Mouse (Mus musculus) intestine, embryonic 15.5 days (tissue): Measurements from ENCODE around the gene Fra10ac1. TPM values are rescaled to one million over a fixed set of nuclear protein-coding genes. Genes with fewer than 3 reads are reported as not detected.

ENCODE experiments used
- ATAC-seq: fragments of 200-750 bp; cut with Nextera tagmentation; 2 replicates; pipeline ENCODE4 v1.8.0; 2017; ENCODE audit warnings: moderate TSS enrichment, moderate library complexity
- H3K27ac ChIP-seq: fragments of 300-500 bp; sonication (generic); 2 replicates; pipeline ENCODE4 v1.5.1; 2015; ENCODE audit warnings: mild to moderate bottlenecking, inconsistent platforms
- H3K27me3 ChIP-seq: fragments of 300-500 bp; sonication (generic); replicated peaks from 2 replicates; pipeline ENCODE4 v1.6.1; 2015; ENCODE audit warnings: inconsistent platforms
- H3K36me3 ChIP-seq: fragments of 300-500 bp; sonication (generic); 2 replicates; pipeline ENCODE4 v1.6.1; 2015; ENCODE audit warnings: inconsistent platforms
- H3K4me1 ChIP-seq: fragments of 300-500 bp; sonication (generic); replicated peaks from 2 replicates; pipeline ENCODE4 v1.6.1; 2015; ENCODE audit warnings: inconsistent platforms
- H3K4me2 ChIP-seq: fragments of 300-500 bp; sonication (generic); replicated peaks from 2 replicates; pipeline ENCODE4 v1.6.1; 2015; ENCODE audit warnings: mild to moderate bottlenecking, inconsistent platforms
- H3K4me3 ChIP-seq: fragments of 300-500 bp; sonication (generic); replicated peaks from 2 replicates; pipeline ENCODE4 v1.5.1; 2015; ENCODE audit warnings: inconsistent platforms
- H3K9ac ChIP-seq: fragments of 300-500 bp; sonication (generic); 2 replicates; pipeline ENCODE4 v1.6.1; 2015; ENCODE audit warnings: inconsistent platforms
- H3K9me3 ChIP-seq: fragments of 300-500 bp; sonication (generic); 2 replicates; pipeline ENCODE4 v1.6.1; 2016; ENCODE audit warnings: inconsistent platforms
- WGBS: fragments of 180-500 bp; shearing (Covaris S2); methylation state at CpG from one replicate; pipeline ENCODE4 v1.1.7; 2015; 5-methylcytosine and 5-hydroxymethylcytosine counted together
- polyA plus RNA-seq: library from polyadenylated mRNA; unstranded; fragments of >200 nt; fragmentation: Nextera tagmentation; extraction: Ambion mirVana; gene quantifications from 2 replicates; pipeline ENCODE4 v1.2.1, GENCODE M21; 2015

The Fra10ac1 gene
- polyA plus RNA-seq, 1 experiment from 2014 or later, result 34.9 TPM

- Histone ChIP-seq H3K4me2 (no peak overlapping the region), H3K4me1 (no peaks in the 10 kb centered on the region), H3K9me3 (no peaks in the 10 kb centered on the region), H3K27ac (no peak overlapping the region), H3K36me3 (no peaks in the 10 kb centered on the region), H3K27me3 (no peaks in the 10 kb centered on the region), H3K4me3 (no peak overlapping the region), H3K9ac (no peak overlapping the region)
- no peak for ATAC-seq
- WGBS, result 75% methylated on average over 8 of the region's 8 CpGs
Measured at GRCm38 (mm10) chr19:38249627-38250026, 25.7 kb upstream of the Fra10ac1 start.

- Histone ChIP-seq H3K9ac (no peak overlapping the region), H3K4me3 (no peak overlapping the region), H3K27me3 (no peaks in the 10 kb centered on the region), H3K36me3 (no peaks in the 10 kb centered on the region), H3K4me2 (no peak overlapping the region), H3K9me3 (no peaks in the 10 kb centered on the region), H3K4me1 (no peaks in the 10 kb centered on the region), H3K27ac (no peak overlapping the region)
- WGBS, result 78% methylated on average over 7 of the region's 7 CpGs
- no peak for ATAC-seq
Measured at GRCm38 (mm10) chr19:38246177-38246622, 22.2 kb upstream of the Fra10ac1 start.

- Histone ChIP-seq H3K9ac (no peak overlapping the region), H3K27me3 (no peaks in the 10 kb centered on the region), H3K4me1 (no peaks in the 10 kb centered on the region), H3K4me2 (no peak overlapping the region), H3K9me3 (no peaks in the 10 kb centered on the region), H3K36me3 (no peaks in the 10 kb centered on the region), H3K4me3 (no peak overlapping the region), H3K27ac (no peak overlapping the region)
- WGBS, result 51% methylated on average over 10 of the region's 10 CpGs
- no peak for ATAC-seq
Measured at GRCm38 (mm10) chr19:38245361-38246176, 21.6 kb upstream of the Fra10ac1 start.

GRCm38 (mm10) chr19:38244748-38245147 lies 20.8 kb upstream of the Fra10ac1 start:
- 57% methylated on average over 8 of the region's 8 CpGs for WGBS
- Histone ChIP-seq H3K4me3 (no peak overlapping the region), H3K9ac (no peak overlapping the region), H3K36me3 (no peaks in the 10 kb centered on the region), H3K4me2 (no peak overlapping the region), H3K9me3 (no peaks in the 10 kb centered on the region), H3K4me1 (no peaks in the 10 kb centered on the region), H3K27me3 (no peaks in the 10 kb centered on the region), H3K27ac (no peak overlapping the region)
- no peak for ATAC-seq

- H3K27ac ChIP-seq, result no peak overlapping the region
- H3K4me1 ChIP-seq, result 0 out of 2 replicates have a peak, but pooled peaks cover 3% of the 10 kb centered on the region
- no peak overlapping the region for H3K4me2 ChIP-seq
- H3K9me3 ChIP-seq, result no peaks in the 10 kb centered on the region
- H3K27me3 ChIP-seq, result no peaks in the 10 kb centered on the region
- H3K36me3 ChIP-seq, result no peaks in the 10 kb centered on the region
- WGBS, result 65% methylated on average over 8 of the region's 8 CpGs
- H3K4me3 ChIP-seq, result no peak overlapping the region
- peak; percentile 66 for ATAC-seq
- no peak overlapping the region for H3K9ac ChIP-seq
Measured at GRCm38 (mm10) chr19:38242314-38242852, 18.4 kb upstream of the Fra10ac1 start.

- no peaks in the 10 kb centered on the region for H3K9me3 ChIP-seq
- H3K27me3 ChIP-seq, result no peaks in the 10 kb centered on the region
- H3K9ac ChIP-seq, result no peak overlapping the region
- no peak overlapping the region for H3K4me2 ChIP-seq
- 0 out of 2 replicates have a peak, but pooled peaks cover 3% of the 10 kb centered on the region for H3K4me1 ChIP-seq
- WGBS, result 69% methylated on average over 12 of the region's 12 CpGs
- H3K27ac ChIP-seq, result no peak overlapping the region
- no peaks in the 10 kb centered on the region for H3K36me3 ChIP-seq
- peak; percentile 37; the same call in 1 of the 2 replicates for ATAC-seq
- no peak overlapping the region for H3K4me3 ChIP-seq
Measured at GRCm38 (mm10) chr19:38238213-38238951, 14.4 kb upstream of the Fra10ac1 start.

- H3K4me1 ChIP-seq, result 0 out of 2 replicates have a peak, but pooled peaks cover 3% of the 10 kb centered on the region
- H3K4me3 ChIP-seq, result no peak overlapping the region
- H3K27ac ChIP-seq, result no peak overlapping the region
- H3K9ac ChIP-seq, result no peak overlapping the region
- peak; percentile 75 for ATAC-seq
- no peaks in the 10 kb centered on the region for H3K9me3 ChIP-seq
- 32% methylated on average over 3 of the region's 3 CpGs for WGBS
- no peak overlapping the region for H3K4me2 ChIP-seq
- no peaks in the 10 kb centered on the region for H3K36me3 ChIP-seq
- H3K27me3 ChIP-seq, result no peaks in the 10 kb centered on the region
Measured at GRCm38 (mm10) chr19:38237834-38238212, 13.9 kb upstream of the Fra10ac1 start.

GRCm38 (mm10) chr19:38236526-38236925 lies 12.6 kb upstream of the Fra10ac1 start:
- no peak overlapping the region for H3K9ac ChIP-seq
- ATAC-seq, result no peak
- no peaks in the 10 kb centered on the region for H3K36me3 ChIP-seq
- no peaks in the 10 kb centered on the region for H3K9me3 ChIP-seq
- 74% methylated on average over 5 of the region's 5 CpGs for WGBS
- H3K27ac ChIP-seq, result no peak overlapping the region
- no peaks in the 10 kb centered on the region for H3K27me3 ChIP-seq
- 0 out of 2 replicates have a peak, but pooled peaks cover 3% of the 10 kb centered on the region for H3K4me1 ChIP-seq
- no peak overlapping the region for H3K4me3 ChIP-seq
- H3K4me2 ChIP-seq, result no peak overlapping the region

GRCm38 (mm10) chr19:38232516-38232915 lies 8.6 kb upstream of the Fra10ac1 start:
- Histone ChIP-seq H3K27ac (no peak overlapping the region), H3K4me2 (no peak overlapping the region), H3K4me1 (no peaks in the 10 kb centered on the region), H3K9ac (no peak overlapping the region), H3K27me3 (no peaks in the 10 kb centered on the region), H3K9me3 (no peaks in the 10 kb centered on the region), H3K36me3 (no peaks in the 10 kb centered on the region), H3K4me3 (no peak overlapping the region)
- WGBS, result 9% methylated on average over 4 of the region's 4 CpGs
- ATAC-seq, result no peak

- WGBS, result 39% methylated on average over 8 of the region's 8 CpGs
- Histone ChIP-seq H3K9me3 (no peaks in the 10 kb centered on the region), H3K9ac (no peak overlapping the region), H3K4me1 (no peaks in the 10 kb centered on the region), H3K27ac (no peak overlapping the region), H3K36me3 (no peaks in the 10 kb centered on the region), H3K27me3 (no peaks in the 10 kb centered on the region), H3K4me3 (no peak overlapping the region), H3K4me2 (no peak overlapping the region)
- ATAC-seq, result no peak
Measured at GRCm38 (mm10) chr19:38232087-38232486, 8.1 kb upstream of the Fra10ac1 start.

- WGBS, result 49% methylated on average over 2 of the region's 2 CpGs
- Histone ChIP-seq H3K4me1 (no peaks in the 10 kb centered on the region), H3K4me3 (no peak overlapping the region), H3K4me2 (no peak overlapping the region), H3K27me3 (no peaks in the 10 kb centered on the region), H3K9ac (no peak overlapping the region), H3K36me3 (no peaks in the 10 kb centered on the region), H3K9me3 (no peaks in the 10 kb centered on the region), H3K27ac (no peak overlapping the region)
- ATAC-seq, result no peak
Measured at GRCm38 (mm10) chr19:38228699-38229098, 4.7 kb upstream of the Fra10ac1 start.

GRCm38 (mm10) chr19:38224685-38225060 lies 717 bp upstream of the Fra10ac1 start:
- Histone ChIP-seq H3K9ac (peak overlapping the region; percentile 30; the same call in 1 of the 2 replicates), H3K4me1 (peaks cover 6% of the 10 kb centered on the region; the same call in 1 of the 2 replicates), H3K4me3 (peak overlapping the region; percentile 79), H3K36me3 (no peaks in the 10 kb centered on the region), H3K9me3 (no peaks in the 10 kb centered on the region), H3K27me3 (no peaks in the 10 kb centered on the region), H3K4me2 (peak overlapping the region; percentile 73), H3K27ac (no peak overlapping the region)
- no peak for ATAC-seq
- WGBS, result 17% methylated on average over 9 of the region's 9 CpGs
